Mouse (Mus musculus): ENCODE measurements around the gene Htra2.

Gene Htra2

DNA sequence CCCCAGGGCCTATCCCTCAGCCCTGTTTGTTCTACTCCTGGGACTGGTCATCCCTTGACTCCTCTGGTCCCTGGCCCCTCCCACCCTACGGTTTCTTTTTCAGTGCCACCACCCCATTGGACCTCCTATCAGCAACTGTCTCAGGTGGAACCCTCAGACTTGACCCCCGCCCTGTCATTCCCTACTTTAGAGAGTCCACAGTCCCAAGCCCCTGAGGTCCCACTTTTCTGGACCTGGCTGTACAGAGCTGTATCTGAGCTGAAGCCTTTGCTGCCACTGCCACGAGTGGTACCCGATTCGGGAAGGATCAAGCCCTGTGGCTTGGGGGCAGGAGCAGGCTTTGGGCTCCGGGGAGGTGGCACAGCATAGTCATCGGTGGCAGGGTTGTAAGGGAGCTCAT lies 24.0 kb downstream of the Htra2 start:
- DNase-seq: no peak

DNA sequence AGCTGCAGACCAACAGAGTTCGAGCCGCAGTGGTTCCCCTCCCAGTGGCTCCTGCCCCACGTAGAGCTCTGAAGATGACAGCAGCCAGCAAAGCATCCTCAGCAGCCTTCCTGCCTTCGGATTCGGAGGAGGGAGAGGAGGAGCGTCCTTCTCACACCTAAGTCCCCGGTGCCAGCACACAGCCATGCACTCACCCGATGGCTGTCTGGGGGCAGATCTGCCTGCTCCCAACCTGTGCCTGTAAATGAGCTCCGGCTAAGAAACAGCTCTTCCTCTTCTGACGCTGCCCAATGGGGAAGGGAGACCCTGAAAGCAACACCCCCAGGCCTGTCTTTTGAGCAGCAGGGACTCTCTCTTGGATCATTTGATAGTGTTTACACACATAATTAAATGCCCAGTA lies 25.3 kb downstream of the Htra2 start:
- no peak for DNase-seq

DNA sequence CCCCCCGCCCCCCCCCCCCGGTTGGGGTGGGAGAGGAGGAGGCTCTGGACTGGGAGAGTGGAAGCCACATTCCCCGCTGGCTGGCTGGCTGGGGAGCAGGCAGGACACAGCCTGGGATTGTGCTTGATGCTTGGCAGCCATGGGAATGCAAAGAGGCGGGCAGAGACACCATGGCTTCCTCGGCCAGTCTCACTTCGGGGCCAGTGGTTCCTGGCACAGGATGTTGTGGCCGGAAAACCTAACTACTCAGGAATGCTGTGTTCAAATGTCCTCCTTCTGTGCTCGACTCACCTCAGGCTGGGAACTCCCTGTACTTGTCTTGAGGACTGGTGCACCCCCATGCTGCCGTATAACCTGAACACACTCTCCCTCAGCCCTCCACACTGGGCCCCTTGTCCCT lies 27.4 kb downstream of the Htra2 start:
- no peak for DNase-seq

DNA sequence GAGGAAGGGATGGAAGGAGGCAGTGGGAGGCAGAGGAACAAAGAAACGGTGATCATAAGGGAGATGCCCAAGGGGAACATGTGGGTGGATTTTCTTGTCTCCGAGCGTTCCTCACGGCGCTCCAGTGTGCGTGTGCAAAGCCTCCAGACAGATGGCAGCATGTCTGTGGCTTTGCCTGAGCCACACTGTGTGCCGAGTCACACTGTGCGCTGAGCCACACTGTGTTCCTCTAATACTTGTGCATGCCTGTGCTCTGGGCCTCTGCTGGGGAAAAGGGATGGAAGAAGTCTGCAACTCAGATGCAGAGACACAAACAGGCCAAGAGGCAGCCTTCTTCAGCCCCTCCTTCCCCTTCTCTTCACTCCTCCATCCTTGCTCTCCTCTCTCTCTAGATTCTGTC lies 27.8 kb downstream of the Htra2 start:
- DNase-seq: no peak

DNA sequence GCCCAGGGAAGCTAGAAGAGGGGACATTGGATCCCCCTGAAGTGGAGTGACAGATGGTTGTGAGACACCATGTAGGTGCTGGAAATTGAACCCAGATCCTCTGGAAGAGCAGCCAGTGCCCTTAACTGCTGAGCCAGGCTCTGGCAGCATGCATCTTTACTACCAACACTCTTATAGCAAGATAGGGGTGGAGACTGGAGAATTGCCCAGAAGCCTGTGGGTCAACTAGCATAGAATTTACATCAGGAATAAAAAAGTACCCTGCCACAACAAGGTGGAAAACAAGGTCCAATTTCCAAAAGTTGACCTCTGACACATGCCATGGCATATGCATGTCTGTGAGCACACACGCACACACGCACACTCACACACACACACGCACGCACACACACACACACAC lies 29.9 kb downstream of the Htra2 start:
- no peak for DNase-seq

DNA sequence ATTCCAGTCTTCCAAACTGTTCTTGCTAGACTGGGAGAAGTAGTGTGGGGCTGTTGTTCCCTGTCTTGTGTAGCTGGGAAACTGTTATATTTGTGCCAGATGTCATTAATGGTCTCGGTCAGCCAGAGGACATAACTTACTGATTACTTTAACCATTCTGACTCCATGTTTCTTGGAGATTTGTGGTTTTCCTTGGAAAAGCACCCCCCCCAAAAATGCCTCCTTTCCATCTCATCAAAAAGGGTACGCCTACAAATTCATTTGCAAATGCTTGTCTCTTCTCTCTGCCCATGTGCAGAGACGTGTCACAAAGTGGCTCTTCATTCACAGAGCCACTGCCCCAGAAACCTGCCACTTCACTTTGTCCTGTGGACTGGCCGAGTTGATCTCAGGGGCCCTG lies 30.7 kb downstream of the Htra2 start:
- no peak for DNase-seq

DNA sequence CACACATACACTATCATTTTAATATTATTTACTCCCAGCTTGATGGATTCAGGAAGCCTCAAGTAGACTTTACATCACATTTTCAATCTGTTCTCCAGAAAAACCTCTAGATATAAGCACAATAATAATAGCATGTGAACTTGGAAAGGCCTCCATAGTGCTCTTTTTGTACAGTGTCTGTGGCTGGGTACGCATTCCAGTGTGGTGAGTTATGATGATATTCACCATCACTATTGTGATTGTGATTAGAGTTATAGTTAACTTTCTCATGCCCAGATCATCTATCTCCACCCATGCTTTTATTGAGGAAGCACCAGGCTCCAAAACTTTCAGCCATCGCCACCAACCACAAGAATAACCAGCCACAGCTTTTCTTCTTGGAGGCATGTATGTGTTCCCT lies 31.3 kb downstream of the Htra2 start:
- DNase-seq: no peak

DNA sequence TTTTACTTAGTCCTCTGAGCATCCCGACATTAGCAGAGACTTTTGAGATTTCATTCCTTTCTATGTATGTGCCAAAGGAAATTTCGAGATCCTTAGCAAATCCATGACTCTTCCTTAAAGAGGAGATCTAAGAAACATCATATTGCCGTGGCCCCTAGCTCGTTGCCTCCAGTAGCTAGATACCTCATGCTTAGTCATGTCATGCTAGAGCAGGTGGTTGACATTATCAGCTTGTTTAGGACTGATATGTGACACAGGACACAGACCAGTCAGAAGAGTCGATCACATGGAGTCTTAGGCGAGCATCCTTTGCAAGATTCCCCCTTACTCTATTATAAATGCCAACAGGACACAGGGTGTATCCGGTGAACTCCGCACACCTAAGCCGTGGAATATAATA lies 32.1 kb downstream of the Htra2 start:
- no peak for DNase-seq

DNA sequence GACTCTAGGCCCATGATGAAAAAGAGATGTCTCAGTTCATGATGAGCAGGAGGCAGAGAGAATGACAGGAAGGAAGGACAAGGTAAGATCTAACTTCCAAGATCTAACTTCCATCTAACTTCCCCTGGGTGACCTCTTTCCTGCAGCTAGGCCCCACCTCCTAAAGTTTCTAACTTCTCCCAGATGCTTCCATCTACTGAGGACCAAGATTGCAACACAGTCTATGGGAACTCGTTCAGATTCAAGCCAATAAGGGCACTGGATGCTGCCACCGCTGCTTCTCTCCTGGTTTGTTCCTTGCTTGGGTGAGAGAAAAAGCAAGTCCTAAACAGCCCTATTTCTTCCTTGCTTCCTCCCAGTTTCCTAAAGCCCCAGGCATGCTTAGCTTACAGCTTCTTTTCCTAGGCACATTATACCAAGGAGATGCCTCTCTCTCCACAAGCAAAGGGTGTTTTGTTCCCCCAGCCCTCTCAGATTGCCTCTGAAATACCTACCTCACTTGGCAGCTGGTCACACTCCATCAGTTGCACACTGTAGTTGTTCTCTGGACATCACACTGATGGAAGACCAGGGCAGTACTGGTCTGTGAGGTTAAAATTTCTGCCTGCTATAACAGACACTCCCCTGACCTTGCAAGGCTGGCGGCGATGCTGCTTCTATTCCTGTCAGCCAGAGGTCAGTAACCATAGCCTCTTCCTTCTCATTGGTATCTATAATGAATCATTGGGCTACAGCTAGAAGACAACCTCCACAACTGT lies 34.1 kb downstream of the Htra2 start:
- no peak for DNase-seq

DNA sequence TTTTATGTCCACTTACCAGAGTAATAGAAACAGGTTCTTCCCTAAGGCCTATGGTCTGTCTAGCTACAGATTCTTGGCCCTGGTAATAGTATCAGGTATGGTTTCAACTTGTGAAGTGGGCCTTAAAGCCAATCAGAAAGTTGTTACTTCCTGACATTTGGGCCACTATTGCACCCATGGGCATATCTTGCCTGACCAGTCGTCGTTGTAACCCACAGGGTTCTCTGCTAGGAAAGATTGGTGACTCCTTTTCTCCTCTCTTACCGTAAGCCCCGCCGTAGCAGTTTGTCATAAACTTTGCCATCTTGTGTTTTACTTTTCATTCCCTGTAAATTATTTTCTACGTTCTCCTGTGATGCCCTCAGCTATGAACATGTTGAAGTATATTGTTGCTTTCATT lies 35.0 kb downstream of the Htra2 start:
- no peak for DNase-seq

DNA sequence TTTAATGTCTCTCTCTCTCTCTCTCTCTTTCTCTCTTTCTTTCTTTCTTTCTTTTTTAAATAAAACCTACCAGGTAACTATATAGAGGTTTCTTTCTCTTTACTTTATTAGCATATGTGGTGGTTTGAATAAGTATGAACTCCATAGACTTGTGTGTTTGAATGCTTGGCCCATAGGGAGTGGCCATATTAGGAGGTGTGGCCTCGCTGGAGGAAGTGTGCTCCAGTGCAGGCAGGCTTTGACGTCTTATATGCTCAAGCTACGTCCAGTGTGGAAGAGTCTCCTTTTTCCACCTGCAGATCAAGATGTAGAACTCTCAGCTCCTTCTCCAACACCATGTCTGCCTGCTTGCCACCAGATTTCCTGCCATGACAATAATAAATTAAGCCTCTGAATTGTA lies 36.0 kb downstream of the Htra2 start:
- no peak for DNase-seq

DNA sequence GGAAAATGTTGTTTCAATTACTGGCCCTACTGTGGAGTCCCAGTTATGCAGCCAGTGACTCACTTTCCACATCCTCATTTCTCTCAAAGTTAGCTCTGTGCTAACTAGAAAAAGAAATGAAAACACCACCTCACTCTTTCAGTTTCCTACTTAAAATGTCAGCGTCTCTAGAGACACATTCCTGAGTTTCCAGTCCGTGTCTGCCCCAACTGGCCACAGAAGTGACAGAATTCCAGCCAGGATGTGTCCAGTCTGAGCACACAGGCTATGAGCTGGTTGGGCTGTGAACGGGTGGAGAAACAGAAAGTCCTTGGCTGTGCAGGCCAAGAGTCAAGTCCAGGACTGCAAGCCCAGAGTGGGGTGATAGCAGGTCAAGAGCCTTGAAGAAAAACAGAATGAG lies 37.9 kb downstream of the Htra2 start:
- DNase-seq: peak; percentile 41

DNA sequence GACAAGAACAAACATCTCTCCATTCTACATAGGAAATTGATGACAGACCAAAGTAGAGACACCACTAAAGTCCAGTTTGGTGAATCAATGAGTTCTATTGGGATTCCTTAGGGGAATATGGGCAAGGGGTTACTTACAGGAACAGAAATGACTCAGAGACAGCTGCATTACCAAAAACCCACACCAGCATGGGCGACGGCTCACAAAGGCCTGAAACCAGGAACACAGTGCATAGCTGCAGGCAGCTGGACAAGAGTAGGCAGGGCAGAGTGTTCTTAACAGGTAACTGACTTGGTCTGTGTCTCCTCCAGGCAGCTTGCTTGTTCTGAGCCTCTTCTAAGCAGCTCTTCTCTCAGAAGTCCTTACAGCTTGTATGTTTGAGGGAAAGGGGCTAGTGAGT lies 39.3 kb downstream of the Htra2 start:
- no peak for DNase-seq

DNA sequence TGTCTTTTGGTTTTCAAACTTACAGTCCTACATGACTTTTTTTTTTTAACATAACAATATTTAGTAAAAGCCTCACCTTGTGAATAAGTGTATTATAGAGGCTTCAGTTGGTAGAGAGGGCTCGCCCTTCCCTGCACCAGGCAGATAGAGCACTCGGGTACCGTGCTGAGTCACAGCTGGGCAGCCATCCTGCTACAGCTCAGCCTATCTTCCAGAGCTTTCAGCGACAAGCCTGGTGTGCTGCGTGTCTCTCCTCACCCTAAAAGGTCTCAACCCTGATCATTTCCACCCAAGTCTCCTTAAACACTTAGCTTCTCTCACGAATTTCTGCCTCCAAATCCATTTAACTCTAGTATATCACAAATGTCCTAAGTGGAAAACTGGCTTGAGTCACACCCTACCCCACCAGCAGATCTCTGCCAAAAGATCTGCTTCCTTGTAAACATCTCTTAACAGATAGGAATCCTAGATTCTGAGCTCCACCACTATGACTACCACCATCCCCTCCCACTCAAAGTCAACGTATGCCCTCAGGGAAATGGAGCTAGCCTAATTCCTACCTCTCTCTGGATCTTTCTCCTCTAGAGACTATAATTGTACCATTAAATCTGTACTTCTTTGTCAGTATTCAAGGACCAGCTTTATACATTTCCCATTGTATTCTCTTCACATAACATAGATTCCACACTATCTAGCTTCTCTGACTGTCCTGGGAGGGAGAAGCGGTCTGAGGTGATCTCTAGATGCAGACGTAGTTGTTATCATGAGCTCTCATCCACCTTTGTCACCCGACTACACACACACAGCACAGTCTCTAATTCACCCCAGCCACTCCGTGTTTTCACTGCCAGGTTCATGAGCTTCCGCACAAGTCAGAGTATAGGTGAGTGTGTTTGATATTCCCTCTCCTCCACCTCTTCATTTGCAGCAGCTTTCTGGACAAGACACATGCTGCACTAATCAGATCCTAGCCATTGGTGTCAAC lies 40.3 kb downstream of the Htra2 start:
- no peak for DNase-seq

DNA sequence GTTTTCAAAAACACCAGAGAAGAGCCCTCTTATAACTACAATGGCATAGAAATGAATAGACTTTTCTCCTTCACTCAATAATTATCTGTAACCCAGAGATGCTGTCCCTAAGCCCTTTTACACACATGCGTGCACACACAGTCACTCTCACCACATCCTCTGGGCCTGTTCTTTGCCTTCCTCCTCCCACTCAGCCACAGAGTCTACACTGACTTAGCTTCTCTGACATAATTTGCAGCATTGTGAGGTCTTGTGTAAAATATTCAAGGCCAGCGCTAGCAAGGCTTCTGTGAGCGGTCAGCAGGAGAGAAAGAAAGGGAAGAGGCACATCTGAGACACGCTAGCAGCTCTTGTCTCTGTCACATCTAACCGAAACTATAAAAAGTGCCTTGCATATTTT lies 41.6 kb downstream of the Htra2 start:
- no peak for DNase-seq

DNA sequence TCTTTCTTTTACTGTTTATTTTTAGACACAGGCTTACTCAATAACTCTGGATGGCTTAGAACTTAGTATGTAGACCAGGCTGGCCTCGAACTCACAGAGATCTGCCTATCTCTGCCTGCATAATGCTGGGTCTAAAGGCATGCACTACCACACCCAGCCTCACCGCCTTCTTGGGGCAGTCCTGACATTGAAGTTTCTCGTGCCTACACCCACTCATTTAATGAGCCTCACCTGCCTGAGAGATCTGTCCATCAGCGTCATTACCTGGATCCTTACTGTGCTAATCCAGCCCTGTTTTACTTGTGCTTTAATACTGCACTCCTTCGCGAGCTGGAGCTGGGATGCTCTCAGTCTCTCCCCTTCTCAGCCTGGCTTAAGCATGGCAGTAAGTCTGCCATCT lies 43.3 kb downstream of the Htra2 start:
- no peak for DNase-seq

DNA sequence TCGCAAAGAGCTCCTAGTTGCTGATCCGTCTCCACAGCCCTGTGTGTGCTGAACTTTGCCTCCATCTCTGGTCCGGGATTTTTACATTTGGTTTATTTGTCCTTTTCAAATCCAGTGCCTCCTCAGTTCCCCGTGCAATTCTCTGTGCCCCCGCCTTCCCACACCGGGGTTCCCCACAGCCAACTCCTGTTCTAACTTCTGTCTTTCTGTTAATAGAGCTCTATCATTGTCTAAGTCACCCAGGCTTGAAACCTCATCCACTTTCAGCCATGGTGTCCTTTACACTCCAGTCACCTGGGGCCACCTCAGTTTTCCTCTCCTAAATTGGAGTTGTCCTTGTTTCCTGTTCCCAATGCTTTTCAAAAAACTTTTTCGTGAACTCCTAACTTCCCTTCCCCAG lies 43.8 kb downstream of the Htra2 start:
- no peak for DNase-seq

DNA sequence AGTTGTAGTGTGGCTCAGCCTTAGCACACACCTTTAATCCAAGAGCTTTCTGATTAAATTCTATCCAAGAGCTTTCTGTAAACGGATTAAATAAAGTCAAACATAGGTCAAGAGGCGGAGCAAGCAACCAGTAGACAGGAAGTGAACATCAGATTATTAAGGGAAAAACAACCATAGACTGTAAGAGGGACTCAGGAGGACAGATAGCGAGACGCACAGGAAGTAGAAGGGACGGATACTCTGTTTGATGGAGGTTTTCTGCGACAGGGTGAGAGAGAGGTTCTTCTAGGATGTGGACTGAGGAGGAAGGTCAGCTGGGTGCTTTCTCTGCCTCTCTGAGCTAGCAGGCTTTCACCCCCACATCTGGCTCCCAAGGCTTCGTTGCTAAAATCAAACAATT lies 45.1 kb downstream of the Htra2 start:
- DNase-seq: no peak

DNA sequence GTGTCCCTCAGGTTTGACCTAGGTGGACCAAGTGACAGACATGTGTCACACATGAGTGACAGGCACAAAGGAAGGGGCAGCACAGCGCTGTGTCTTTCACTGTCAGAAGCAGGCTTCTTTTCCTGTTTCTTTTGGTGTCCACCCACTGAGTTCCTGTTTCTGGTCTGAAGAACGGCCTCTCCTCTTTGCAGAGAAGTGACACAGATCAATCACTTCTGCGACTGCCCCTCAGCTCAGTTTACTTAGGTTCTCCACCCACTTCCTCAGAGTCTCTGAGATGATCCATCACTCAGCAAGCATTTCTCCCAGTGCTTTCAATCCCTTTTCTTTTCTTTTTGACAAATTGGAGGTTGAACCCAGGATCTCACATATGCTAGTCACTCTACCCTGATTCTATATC lies 46.4 kb downstream of the Htra2 start:
- DNase-seq: no peak

DNA sequence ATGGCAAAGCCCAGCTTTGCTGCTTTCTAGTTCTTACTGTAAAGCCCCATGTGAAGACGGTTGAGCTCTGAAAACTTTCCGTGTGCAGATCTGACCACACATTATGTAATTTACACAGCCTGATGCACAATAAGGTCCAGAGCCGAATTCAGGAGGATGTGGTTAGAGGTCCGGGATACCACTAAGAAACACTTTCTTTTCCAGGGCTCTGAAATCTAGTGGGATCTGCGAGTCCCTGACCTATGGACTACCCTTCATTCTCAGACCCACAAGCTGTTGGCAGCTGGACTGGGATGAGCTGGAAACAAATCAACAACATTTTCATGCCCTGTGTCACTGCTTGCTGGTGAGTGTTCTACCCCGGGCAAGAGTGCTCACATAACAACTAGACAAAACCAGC lies 49.0 kb downstream of the Htra2 start:
- no peak for DNase-seq

DNA sequence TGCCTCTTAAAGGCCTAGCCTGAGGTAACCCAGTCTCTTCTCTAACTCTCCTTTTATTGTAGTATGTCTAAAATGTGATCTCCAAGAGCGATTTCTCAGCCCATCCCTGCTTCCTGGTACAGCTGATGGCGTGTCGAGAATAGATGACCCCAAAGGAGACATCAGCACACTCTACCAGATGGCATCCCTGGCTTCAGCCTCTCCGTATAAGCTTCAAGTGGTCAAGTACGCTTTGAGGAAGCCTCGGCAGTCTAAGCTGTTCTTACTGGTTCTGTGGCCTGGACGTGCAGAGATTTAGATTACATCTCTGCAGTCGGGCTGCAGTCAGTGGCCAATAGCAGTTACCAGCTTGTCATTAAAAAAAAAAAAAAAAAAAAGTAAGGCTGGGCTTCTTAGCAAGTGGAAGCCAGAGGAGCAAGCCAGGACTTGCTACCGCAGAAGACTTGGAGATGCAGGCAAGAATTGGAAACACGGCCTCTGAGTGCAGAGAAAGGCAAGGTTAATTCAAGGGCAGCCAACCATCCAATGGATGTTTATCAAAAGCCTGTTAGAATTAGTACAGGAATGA lies 49.5 kb downstream of the Htra2 start:
- no peak for DNase-seq

DNA sequence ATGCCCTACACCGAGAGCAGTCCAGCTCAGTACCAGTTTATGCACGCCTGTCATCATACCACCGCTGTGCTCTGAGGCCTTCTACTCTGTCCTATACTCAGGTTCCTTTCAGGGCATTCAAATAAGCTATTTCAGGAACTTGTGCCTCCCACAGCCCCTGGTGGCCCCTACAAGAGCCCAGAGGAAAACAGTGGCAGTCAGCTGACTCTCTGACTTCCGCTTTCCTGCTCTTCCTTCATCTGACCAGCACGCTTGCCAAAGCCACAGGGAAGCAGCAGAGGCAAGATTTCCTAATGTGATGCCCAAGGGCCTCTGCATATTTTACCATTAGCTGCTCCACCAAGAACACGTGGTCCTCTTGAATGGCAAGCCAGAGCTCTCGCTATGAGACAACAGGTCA lies 50.2 kb downstream of the Htra2 start:
- DNase-seq: peak; percentile 24

DNA sequence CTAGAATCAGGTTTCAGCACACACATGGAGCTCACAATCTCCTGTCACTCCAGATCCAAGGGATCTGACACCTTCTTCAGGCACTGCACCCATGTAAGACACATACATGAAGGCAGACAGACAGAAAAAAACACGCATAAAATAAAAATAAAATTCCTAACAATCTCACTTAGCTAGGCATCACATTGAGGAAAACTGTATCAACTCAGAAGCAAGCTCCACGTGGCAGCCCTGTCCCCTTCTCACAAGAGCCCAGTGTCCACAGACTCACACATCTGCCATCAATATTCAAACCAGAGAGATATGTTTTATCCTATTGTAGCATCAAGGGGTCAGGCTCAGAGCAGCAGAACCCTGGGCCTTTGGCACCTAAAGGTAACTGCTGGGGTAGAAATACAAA lies 50.8 kb downstream of the Htra2 start:
- DNase-seq: no peak

DNA sequence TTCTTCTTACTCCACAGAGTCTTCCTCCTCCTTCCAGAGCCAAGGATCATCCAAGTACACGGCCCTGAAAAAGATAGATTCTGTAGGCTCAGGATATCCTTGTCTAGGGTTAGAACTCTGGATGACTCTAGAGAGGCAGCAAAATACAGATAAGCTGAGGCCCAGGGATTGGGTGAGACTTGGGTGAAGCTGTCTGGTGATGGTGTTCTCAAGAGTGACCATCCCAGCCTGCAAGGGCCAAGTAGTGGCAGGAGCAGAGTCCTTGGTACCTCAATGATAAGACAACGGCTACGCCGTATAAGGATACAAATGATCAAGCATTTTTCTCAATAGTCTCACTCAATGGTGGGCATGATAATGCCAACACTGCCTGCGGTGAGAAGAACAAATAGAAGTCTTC lies 51.2 kb downstream of the Htra2 start:
- no peak for DNase-seq
